Mouse (Mus musculus) heart, postnatal 10 days (tissue): Measurements from ENCODE around the gene Fgf7. TPM values are rescaled to one million over a fixed set of nuclear protein-coding genes. Genes with fewer than 3 reads are reported as not detected.

Experiments used
- DNase-seq, 2 experiments: peaks; one replicate each; pipeline ENCODE4 v3.0.0; 2021
- intact Hi-C: fragments of 180-260 bp; cut with DNase I; formaldehyde crosslinking; loops from one replicate; pipeline ENCODE4 v1.15.1; 2025
- total RNA-seq, 2 experiments: library from RNA; stranded (reverse); gene quantifications; 2 replicates each; pipeline ENCODE4 v1.2.3; 2021

The Fgf7 gene
- total RNA-seq, 2 experiments from 2014 or later = 0.64 to 0.81 TPM

DNA sequence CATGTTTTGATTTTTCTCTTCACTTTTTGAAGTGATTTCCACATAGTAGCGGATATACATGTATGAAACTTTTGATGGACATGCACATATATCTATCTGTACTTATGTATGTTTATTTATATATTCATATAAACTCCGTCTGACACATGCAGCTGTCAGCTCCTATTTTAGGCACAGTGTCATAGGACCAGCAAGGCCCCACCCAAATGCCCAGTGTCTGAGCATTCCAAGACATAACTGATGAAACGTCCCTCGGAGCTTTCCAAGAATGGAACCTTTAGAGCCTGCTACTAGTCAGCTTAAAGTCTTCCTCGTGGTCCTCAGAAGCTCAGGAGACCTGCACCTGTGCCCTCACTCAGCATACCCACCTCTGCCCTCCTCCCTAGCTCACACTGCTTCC is 19.2 kb downstream of the Fgf7 start:
- intact Hi-C loops = no loop called here
- no peak for DNase-seq

DNA sequence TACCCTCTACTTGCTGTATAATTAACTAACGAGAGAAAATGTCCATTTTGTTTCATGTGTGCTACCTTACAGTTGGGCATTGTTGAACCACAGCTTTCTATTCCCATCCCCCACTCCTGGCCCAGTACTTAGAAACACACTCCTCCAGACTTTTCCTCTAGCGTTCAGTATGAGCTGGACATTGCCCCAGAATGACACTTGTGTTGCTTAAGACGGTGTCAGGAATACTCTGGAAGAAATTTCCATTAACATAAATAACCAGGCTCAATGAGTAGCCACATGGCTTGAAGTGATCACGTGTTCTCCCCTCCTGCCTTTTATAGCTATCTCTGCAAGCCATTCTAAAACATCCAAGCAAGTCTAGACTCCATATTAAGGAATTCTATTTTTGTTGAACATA is 26.1 kb downstream of the Fgf7 start:
- intact Hi-C loops = no loop called here
- DNase-seq = peak; percentile 30 to 38

DNA sequence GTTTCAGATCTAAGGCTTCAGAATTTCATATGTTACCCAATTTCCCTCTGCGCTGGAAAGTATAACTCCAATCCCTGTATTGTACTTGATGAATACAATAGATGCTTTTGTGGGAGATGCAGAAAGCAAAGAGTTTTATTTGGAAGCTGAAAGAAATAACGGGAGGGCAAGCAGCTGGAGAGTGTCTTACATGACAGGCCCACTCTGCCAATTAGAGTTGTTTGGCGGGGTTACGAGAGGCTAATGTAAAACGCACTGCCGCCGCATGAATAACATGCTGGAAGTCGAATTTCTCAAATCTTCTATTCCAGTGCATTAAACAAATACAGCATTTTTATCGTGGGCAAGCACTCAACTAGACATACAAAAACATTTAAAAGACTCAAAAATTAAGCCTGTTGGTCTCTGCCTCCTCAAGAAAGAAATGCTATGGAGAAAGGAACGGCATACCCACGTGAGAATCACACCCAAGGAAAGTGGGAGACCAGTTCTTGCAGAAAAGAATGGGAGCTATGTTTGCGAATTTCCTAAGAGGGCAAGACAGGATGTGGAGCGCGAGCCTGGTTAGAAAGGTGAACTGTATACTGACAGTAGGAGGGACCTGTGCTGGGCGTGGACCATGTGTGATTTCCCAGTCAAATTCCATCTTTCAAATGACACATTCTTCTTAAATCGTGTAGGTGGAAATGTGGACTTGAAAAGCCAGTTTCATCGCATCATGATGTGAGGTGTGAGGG is 26.7 kb downstream of the Fgf7 start:
- intact Hi-C loops = no loop called here
- DNase-seq = peak; percentile 57 to 58

DNA sequence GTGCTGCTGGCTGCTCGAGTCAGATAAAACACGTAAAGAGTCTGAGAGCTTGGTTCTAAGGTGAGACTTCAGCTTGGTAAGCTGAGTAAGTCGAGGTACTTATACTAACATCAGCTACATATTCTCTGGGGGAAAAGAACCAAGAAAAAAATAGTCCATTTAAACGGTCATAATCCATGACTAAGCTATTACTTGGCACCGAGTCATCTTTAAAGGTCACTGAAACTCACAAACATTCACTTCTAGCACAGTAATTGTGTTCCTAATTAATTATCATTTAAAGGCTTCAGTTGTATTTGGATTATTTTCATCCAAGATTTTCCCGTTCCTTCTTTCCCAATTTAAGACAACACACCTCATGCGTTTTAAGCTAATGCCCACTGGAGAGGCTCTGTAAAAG is 28.4 kb downstream of the Fgf7 start:
- intact Hi-C loops = no loop called here
- DNase-seq = no peak

DNA sequence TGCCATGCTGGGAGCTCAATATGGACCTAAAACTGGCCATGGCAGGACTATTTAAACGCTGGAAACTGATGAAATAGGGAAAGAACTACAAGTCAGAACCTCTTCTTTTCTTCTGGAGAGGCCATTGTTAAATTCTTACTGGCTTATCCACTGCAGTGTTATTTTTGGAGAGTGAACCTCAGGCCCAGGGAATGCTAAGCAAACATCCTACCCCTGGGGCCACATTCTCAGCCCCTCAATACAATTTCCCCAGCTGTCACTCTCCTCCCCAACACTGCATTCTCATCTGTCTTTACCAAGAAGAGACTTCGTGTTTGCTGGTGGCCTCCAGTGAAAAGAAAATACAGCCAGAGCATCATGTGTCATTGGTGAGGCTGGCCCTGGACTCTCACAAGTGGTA is 30.4 kb downstream of the Fgf7 start:
- intact Hi-C loops = no loop called here
- DNase-seq = peak; percentile 34 to 35

DNA sequence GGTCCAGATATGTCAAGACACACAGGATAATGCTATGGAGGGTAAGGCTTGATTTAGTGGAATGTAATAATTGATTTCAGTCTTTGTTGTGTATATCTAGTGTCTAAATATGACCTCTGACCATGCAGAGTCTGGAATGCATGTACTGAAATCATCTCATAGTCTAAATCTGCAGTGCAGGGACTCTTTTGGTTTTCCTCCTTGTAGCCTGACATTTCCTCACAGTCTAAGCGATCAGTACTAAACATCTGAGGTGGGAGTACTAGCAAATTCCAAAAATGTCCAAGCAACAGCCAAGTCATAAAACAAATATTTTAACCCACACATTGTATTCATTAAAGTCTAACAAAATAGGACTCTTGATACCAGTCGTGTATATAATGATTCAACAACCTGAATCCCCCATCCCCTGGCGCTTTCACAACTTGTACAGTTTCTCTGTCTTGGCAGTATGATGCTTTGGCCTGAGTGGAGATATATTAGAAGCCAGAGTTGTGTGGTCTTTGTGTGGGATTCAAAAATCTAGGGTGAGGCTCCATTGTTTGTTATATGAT is 30.9 kb downstream of the Fgf7 start:
- intact Hi-C loops = no loop called here

DNA sequence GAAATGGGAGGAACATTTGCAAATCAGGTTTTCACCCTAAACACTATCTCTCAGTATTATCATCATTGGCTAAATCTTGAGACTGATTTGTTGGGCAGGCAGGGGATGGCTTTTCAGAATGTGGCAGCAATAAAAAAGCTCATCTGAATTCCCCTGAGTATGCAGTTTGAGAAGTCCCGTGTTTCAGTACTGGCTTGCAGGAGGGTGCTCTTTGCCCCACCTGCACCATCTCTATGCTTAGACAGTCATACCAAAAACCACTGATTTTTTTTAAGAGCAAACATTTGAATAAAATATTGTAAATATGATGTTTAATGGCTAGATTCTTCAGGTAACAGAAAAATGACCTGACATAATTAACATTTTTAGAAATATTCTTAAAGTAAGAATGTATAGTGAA is 35.3 kb downstream of the Fgf7 start:
- intact Hi-C loops = no loop called here
- no peak for DNase-seq

More for the DNA sequence above, 30.9 kb downstream of the Fgf7 start:
- DNase-seq = no peak

DNA sequence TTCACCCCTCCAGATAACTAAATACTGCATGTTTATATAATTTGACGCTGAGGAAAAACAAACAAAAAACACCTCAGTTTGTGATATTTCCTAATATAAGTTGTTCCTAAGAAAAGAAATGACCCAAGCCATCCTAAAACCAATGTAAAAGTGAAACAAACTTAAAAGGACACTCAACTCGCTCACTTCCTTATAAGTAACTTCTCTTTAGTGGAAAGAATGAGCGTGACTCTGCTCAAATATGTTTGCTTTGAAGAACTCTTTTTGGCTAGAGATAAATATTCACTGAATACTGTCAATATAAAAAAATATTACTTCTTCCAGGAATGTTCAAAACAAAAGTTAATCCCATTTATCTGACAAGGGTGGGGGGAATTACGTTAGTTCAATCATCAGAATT is 39.3 kb downstream of the Fgf7 start:
- intact Hi-C loops = no loop called here
- DNase-seq = no peak

DNA sequence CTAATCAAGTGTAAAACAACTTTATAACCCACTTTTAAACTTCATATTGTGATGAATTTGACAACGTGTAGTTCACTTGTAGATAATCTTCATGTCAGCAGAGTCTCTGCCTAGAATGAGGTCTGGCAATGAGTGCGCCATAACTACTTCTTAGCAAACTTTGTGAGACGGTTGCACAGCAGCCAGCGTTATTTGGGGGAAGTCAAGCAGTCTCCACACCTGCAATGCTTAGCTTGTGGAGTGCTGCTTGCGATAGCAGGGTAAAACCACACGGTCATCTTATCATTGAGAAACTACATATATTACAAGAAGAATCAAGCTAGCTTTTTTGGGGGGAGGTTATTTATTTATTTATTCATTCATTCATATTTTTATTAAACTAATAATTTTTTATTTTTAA is 42.0 kb downstream of the Fgf7 start:
- intact Hi-C loops = no loop called here
- no peak for DNase-seq

DNA sequence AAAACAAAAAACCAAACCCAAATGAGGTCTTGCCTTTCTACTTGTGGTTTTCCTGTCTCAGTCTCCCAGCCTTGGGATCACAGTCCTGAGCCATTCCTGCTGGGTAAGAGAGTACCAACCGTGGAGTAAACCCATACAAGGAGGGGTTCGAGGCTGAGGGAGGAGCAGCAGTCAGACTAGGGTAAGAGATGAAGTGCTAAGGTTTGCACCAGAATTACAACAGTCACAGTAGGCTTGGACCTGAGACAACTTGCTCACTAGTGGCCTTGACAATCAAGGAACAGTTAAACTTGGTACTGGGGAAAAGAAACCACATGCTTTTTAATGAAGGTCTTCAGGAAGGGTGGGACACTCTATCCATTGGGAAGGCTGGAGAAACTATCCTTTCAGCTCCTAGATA is 44.6 kb downstream of the Fgf7 start:
- intact Hi-C loops = no loop called here
- DNase-seq = no peak

DNA sequence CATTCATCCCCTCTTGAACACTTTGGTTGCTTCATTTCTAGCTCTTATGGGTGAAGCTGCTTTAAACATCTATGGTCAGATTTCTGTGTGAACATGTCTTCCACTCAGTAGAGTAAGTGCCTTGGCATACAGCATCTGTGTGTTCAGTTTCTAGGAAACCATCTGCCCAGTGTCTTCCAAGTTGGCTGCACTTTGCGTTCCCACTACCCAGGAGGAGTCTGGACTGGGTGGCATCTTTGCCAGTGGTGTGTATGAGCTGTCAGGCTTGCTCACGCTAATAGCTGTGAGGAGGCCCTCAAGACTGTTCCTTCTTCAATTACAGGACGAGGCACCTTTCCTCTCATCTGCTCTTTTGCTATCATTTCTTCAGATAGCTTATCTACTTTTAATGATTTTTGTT is 49.9 kb downstream of the Fgf7 start:
- DNase-seq = no peak
- intact Hi-C loops = no loop called here

DNA sequence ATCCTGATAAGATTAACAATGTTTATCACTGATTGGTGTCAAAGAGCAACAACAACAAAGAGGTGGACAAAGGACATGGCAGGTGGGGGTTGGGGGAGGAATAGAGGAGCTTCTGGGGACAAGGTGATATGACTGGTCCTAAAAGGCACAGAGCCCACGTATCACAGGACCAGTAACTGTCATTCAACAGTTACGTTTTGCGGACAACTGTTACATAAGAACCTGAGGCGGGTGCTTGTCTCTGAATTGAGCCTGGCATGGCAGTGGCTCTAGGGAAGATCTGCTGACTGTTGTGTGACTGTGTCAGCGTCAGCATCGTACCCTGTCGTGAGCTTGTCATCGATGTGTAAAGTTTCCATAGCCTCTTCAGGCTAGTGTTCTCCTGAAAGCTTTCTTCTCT is 51.7 kb downstream of the Fgf7 start:
- intact Hi-C loops = no loop called here
- DNase-seq = peak; percentile 15 to 26

DNA sequence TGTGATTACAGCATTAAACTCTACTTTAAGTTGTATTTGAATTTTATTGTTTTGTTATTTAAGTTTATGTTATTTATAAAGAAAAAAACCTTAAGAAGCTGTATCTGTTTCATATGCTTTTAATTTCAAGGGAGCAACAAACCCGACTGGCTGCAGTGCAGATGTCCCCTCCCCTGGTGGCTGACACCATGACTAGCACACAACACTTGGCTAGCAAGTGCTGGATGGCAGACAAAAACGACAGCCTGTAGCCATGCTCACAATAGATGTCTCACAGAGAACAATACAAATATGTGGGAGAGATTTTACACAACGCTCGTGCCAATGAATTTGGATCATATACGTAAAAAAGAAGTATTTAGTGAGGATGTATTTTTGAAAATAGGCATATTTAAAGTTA is 56.0 kb downstream of the Fgf7 start:
- intact Hi-C loops = no loop called here
- DNase-seq = no peak

DNA sequence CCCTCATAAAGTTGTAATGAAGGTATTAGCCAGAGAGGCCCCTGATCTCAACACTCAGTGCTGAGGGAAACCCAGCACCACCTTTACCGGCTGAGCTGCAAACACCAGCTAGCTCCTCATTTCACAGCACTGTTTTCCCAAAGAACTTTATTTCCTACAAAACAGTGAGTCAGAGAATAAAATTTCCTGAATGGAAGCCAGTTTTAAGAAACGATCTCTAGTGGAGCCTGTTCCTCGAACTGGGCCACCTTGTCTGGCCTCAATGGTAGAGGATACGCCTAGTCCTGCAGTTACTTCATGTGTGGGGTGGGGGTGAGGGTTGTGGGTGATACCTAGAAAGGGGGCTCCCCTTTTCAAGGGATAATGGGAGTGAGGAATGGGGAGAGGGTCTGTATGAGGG is 60.2 kb downstream of the Fgf7 start:
- DNase-seq = no peak
- intact Hi-C loops = no loop called here

Other genes starting within 250 kb of the Fgf7 start
- gene Galk2, start 175.5 kb upstream of the Fgf7 start, total RNA-seq = 10 to 100 TPM; 17.5 to 19.2 TPM
- 10 to 100 TPM; 82.8 to 85.5 TPM for gene Cops2, start 175.5 kb upstream of the Fgf7 start, total RNA-seq
- not detected for gene Fam227b, start 117.3 kb downstream of the Fgf7 start, total RNA-seq
- 1 to 10 TPM; 4.9 to 6.4 TPM for gene Dtwd1, start 117.5 kb downstream of the Fgf7 start, total RNA-seq
- not detected for gene Gm17555, start 180.4 kb downstream of the Fgf7 start, total RNA-seq